Mouse (Mus musculus) T-helper 2 cell (primary cell): ENCODE data around the gene Yrdc.

Experiments
- in situ Hi-C: fragments of 300-600 bp; cut with MboI, MseI; formaldehyde crosslinking; loops from one replicate; pipeline ENCODE4 v1.15.1; 2025; ENCODE audit warnings: high pct_unique_total_duplicates

Yrdc gene

DNA sequence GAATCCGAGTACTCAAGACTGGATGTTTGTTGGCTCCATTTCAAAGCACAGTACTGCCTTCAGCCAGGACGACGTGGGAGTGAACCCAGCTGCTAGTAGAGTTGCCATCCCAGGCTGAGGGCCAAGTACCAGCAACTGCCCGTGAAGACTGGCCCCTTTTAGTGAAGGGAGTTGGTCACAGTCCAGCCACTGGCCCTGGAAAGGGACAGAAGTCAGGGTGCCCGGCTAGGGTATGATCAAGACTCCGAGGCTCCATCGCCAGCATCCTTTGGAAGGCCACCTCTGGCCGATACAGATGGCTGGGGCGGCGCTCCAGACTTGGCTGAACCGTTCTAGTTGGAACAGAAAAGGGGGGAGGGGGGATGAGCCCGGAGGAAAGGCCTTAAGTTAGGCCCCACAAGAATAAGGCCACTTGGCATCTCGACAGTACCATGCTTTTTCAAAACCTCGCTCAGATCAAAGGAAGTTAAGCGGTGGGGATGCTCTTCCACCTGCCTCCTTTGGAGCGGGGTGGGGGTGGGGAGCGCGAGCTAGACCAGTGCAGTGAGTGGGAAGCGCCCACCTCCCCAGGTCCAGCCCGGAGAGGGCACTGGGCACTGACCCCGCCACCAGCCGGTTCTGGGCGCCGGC is 733 bp upstream of the Yrdc start:
- in situ Hi-C loops: loop anchor here (5.0 to 10.0 kb wide), 2 partner anchors 42 to 275 kb away; partner anchors contain the start of gene Zc3h12a

DNA sequence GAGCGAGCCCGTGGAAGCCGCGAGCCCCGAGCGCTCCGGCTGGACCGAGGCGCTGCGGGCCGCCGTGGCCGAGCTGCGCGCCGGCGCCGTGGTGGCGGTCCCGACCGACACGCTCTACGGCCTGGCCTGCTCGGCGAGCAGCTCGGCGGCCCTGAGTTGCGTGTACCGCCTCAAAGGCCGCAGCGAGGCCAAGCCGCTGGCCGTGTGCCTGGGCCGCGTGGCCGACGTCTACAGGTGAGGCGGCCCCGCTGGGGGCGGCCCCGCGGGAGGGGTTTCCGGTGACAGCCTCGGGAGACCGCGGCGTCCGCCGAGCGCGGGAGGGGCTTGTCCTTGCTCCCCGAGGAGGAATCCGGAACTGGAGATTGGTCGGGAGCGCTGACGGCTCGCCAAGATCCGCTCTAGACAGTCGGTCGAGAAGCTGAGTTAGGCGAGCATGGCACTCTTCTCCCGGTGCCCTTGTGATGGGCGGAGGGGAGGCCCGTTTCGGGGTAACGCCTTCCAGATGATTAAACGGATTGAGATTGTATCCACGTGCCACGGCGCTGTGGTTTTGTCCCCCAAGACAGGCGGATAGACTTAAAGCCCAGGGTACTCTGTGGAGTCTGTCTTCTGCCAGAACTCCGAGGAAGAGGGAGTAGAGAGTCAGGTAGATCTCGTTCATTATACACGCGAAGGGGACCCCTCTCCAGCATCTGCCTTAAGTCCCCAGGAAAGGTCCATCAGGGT is 617 bp downstream of the Yrdc start, which contains the start of gene 1110065P20Rik:
Gene 1110065P20Rik (minus strand): TSS at position 264 of the 726 bp plus-strand sequence.
- in situ Hi-C loops: loop anchor here (10.0 kb wide), 1 partner anchor 274 kb away; the partner anchor contains the start of gene Zc3h12a

DNA sequence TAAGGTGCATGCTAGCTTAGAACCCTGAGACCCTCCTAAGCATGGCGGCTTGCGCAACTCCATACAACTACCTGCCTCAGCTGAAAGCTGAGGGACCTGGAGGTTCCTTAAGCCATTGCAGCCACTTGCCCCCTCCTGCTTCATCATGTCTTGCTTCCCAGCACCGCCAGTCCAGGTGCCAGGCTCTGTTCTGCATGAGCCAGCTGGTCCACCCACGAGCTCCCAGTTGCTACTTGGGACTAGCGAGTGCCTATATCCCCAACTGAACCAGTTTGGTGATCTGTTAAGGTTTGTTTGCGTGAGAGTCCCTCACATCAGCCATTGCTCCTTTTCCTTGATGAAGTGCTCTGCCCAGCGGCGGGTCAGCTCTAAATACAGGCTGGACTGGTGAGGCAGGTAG is 5.8 kb downstream of the Yrdc start:
- in situ Hi-C loops: loop anchor here (10.0 kb wide), 1 partner anchor 269 kb away; the partner anchor contains the start of gene Zc3h12a

DNA sequence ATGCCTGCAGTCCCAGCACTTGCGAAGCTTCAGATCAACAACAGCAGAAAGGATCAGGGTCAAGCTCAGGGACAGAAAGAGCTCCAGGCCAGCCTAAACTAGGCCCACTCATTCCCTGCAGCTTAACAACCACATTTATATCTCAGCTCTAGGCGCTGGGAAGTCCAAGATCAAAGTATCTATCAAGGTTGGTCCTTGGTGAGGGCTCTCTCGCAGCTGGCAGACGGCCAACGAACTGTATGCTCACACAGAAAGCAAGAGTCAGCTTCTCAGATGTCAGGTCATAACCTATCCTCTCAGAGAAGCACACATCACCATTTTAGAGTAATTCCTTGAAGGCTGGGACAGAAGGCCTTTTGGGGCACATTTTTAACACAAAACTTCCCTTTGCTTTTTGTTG is 7.9 kb downstream of the Yrdc start:
- in situ Hi-C loops: loop anchor here (10.0 kb wide), 1 partner anchor 266 kb away; the partner anchor contains the start of gene Zc3h12a

DNA sequence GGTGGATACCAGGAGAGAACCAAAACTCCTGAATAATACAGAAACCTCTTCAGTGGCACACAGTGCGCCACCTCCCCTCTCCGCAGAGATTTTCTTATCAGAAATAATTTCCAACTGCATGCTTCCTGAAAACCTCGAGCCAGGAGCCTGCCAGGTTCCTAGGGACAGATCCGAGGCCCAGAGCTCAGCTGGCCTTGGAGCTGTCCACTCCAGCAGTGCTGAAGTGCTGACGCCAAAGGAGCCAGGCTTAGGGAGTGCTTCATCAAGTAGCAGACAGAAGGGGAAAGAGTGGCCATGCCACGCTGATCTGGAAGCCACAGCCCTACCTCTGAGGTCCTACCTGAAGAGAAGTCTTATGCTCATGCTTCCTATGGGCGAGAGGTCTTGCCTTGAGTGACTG is 10.0 kb downstream of the Yrdc start:
- in situ Hi-C loops: no loop called here

DNA sequence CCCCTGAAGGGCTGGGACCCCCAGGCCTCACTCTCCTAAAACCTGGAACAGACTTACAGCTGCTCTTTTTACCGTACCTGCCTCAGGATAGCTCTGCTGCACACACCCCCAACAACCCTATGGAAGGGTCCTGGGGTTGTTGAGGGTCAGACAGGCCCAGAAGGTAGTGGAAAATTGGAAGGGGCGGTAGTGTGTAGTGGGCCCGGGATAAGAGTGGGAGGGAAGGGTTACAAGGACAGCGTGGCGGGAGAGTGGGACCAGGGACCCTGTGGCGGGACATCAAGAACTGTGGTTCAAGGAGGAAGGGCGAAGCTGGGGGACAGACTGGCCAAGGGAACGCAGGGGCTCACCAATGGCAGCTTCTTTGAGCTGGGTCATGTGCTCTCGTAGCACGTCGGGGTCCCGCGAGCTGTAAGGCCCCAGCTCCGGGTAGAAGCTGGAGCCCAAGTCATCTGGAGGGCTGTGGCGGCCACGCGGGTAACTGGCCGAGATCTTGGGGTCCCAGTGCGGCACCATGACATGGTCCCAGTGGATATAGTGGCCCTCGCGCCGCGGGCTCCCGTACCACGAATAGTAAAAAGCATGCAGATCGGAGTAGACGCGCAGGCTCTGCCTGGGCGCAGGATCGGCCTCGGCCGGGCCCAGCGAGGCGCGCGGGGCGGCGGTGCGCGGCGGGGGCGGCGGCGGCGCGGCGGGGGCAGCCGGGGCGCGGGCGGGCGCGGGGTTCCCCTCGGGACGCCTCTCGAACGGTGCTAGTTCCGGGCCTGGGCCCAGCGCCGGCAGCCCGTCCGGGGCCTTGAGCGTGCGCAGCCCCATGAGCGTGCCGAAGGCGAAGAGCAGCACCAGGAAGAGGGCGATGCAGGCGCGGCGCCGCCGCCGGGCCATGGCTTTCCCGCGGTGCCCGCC is 11.1 kb downstream of the Yrdc start, which contains the start of gene Maneal:
Gene Maneal (minus strand): TSS at position 889 of the 906 bp plus-strand sequence.
- in situ Hi-C loops: no loop called here

DNA sequence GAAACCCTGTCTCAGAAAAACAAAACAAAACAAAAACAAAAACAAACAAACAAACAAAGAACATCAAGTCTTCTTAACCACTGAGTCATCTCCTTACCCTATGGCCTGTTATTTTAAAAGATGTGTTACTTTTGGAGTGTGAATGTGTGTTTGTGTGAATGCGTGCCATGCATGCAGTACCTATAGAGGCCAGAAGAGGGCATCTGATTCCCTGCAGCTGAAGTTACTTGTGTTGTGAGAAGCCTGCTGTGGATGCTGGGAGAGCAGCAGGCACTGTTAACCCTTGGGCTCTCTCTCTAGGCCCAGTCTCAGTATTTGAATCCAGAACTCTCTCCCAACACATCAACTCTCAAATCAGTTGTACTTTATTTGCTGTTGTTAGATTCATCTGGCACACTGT is 22.2 kb downstream of the Yrdc start:
- in situ Hi-C loops: no loop called here

DNA sequence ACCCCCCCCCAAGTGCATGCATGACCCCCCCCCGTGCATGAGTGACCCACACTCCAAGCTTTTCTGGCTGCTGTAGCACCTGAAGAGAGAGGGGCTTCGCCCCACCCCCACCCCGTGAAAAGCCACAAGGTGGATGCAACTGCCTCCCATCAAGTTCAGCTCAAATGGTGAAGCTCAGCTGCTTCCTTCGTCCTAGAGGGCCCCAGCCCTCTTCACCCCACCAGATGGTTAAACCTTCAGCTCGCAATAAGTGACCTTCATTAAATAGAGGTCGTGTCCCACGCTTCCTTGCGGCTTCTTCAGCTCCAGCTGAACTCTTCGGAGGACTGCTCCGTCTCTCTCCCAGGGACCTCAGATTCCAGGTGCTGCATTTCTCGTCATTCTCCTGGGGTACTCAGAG is 30.1 kb downstream of the Yrdc start, which contains the start of gene Epha10:
Gene Epha10 (plus strand): TSS at position 301 of the 400 bp plus-strand sequence.
- in situ Hi-C loops: no loop called here

DNA sequence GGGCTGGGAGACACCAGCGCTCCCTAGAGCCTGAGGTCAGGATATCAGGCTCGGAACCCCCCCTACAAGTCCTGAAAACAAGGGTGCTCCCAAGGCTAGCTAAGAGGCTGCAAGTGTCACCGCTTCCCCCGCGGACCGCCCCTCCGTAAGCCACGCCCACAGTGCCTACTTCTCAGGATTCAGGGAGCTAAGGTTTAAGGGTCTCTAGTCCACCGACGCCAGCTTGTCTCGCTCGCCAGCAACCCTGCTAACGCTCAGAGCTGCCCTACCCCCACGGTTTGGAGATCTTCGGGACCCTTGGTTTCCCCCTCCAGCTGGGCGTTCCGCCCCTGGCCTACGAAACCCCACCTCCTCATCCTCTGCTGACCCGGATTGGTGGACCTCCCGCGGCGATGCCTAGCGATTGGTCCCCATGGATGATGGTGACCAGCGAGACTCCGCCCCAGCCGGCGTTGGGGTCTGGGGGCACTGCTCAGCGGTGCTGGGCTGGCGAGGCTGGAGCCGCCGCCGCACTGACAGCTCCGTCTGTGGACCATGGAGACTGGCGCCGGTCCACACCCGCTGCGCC is 30.9 kb downstream of the Yrdc start:
- in situ Hi-C loops: no loop called here

DNA sequence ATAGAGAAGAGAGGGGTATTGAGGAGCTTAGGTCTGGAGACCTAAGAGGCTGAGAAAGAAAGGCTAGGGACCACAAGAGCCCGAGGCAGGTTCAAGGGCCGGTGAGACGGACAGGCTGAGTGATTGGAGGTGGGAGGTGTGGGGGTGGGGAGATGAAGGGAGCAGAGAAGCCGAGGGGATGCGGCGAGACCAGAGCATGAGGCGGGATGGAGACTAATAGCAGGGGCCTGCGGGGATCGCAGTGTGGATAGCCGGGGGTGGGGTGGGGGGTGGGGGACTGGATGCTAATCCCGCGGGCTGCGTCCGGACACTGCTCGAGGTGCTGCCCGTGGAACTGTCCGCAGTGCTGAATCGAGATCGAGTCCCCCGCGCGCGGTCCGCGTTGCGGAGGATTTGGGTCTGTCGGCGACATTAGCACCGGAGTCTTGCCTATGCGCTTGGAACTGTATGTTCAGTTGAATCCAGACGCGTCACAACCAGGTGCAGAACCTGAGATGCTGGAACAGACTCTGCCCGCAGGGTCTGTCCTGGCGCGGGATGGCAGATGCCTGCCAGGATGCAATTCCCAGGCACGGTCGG is 31.8 kb downstream of the Yrdc start:
- in situ Hi-C loops: no loop called here

DNA sequence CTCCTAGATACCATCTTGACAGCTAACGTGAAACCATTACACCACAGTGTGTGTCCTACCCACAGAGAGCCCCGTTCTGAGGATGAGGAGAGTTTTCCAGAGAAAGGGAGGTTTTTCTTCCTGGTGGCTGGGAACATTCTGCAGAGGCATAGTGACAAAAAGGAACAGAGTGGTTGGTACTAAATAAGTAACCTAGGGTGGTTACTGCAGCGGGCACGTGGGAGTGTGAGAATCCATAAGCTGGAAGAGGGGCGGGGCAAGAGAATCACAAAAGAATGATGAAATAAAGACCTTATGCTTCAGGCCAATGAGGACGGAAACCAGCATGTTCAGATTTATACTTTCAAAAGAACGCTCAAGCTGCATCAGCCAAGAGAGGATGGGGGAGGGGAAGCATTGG is 38.2 kb downstream of the Yrdc start:
- in situ Hi-C loops: no loop called here

DNA sequence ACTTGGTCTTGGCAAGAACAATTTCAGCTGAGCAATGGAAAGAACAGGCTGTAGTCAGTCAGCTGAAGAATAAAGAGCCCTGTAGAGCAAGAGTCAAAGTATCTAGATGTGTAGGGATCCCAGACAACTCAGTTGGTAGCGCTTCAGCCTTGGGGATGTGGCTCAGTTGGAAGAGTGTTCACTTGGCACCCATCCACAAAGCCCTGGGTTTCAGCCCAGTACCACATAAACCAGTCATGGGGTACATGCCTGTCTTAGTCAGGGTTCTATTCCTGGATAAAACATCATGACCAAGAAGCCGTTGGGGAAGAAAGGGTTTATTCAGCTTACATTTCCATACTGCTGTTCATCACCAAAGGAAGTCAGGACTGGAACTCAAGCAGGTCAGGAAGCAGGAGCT is 39.5 kb downstream of the Yrdc start:
- in situ Hi-C loops: no loop called here

DNA sequence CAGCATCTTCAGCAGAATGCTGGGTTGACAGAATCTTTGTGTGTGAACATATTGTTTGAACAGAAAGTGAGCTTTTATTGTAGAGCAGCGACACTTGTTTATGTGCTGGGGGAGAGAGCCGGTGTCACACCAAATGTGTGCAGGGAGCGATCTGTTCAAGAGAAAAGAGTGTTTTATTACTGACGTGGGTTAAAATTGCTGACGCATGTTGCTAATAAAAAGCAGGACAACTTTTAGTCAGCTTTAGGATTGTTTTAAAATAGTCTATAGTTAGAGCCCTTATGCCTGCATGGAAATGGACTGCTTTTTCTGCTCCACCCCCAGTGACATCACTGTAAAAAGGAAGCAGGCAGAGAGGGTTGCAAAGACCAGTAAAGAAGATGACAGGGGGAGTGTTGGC is 40.4 kb downstream of the Yrdc start:
- in situ Hi-C loops: no loop called here

DNA sequence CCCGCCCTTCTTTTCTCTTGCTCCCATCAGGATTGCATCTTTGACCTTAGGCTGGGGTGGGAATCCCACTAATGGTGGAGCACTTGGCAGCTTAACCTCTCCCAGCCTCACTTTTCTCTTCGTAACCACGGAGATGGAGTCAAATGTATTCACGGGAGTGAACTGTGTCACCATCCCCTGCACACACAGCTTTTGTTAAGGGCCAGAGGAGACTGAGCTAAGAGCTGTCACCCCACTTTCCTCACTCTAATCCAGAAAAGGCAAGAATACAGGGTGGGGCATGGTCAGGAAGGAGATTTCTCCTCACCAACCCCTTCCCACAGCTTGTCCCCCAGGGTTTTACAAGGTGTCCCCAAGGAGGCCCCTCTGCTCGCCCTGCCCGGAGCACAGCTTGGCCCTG is 43.3 kb downstream of the Yrdc start:
- in situ Hi-C loops: no loop called here

DNA sequence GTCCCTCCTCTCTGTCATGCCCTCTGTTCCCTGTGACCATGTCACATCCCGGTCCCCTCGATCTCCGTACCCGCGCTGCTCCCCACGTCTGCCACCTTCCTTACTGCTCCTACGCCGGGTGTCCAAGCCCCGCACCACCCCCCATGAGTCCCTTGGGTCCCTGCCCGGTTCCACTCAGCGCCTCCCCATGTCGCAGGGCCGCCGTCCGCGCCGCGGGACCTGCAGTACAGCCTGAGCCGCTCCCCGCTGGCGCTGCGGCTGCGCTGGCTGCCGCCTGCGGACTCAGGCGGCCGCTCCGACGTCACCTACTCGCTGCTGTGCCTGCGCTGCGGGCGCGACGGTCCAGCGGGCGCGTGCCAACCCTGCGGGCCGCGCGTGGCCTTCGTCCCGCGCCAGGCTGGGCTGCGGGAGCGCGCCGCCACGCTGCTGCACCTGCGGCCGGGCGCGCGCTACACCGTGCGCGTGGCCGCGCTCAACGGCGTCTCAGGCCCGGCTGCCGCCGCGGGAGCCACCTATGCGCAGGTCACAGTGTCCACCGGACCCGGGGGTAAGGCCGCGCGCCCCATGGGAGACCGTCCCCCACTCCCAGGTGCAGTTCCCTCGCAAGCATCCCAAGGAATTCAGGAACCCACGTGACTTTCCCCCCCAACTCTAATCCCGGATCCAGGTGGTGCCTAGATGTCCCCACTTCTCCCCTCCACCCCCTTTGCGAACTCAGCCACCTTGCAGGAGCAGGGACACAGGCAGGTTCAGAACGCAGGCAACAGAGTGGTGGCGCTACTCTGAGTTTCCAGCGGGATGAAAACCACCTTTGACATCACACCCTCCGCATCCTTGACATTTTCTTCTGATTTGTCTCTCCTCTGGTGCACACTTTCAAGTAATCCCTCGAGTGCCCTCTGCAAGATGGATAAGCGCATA is 44.3 kb downstream of the Yrdc start:
- in situ Hi-C loops: no loop called here

DNA sequence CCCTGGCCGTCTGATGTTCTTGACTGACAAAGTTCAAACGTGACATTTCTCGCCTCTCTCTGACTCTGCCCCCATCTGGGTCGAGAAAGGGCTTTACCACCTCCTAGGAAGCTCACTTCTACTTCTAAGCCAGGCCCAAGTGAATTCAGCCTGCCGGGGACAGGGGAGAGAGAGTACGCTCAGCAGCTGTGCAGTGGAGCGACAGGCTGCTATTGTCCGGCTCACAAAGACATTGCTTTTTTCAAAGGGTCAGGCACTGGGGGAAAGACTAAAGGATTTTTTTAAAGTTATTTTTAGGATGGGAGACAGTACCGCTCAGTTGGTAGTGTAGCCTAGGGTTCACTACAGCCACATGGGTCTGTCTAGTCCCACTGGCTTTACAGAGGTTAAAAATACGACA is 47.9 kb downstream of the Yrdc start:
- in situ Hi-C loops: no loop called here

DNA sequence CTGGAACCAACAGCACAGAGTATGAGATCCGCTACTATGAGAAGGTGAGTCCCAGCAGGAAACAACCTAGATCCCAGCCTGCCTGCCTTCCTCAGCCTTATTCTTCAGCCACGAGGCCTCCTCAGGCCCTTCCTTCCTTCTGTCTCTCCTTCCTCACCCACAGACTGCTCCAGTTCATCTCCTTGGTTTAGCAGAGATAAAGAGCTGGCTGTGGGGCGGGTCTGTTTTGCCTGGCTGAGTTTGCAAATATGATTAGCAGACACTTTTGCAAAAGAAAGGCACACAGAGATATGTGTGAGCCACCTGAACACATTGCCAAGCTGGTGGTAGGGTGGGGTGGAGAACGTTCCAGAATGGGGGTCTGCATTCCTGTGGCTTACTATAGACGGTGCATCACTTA is 49.4 kb downstream of the Yrdc start:
- in situ Hi-C loops: loop anchor here (10.0 kb wide), 1 partner anchor 905 kb away; no protein-coding TSS in a partner anchor
